Mouse (Mus musculus): ENCODE results near the gene Ptprg. TPM values are rescaled to one million over a fixed set of nuclear protein-coding genes. Genes with fewer than 3 reads are reported as not detected.

Gene Ptprg
- polyA plus RNA-seq, 1 experiment, result 48.6 TPM

- TF ChIP-seq CTCF (IDR thresholded peaks at IDR 0.05; ENCODE audit: borderline replicate concordance, extremely low read depth, insufficient read depth, insufficient read length) (no peak), POLR2A (IDR thresholded peaks at IDR 0.05; ENCODE audit: borderline replicate concordance, extremely low read depth, insufficient read depth, insufficient read length, poor library complexity, severe bottlenecking) (no peak)
- DNase-seq (ENCODE audit: low read depth), result no peak
Measured at GRCm38 (mm10) chr14:11590387-11590786, 37.1 kb downstream of the Ptprg start.

- no peak for DNase-seq (ENCODE audit: low read depth)
- TF ChIP-seq POLR2A (IDR thresholded peaks at IDR 0.05; ENCODE audit: borderline replicate concordance, extremely low read depth, insufficient read depth, insufficient read length, poor library complexity, severe bottlenecking), result no peak
- no peak for TF ChIP-seq CTCF (IDR thresholded peaks at IDR 0.05; ENCODE audit: borderline replicate concordance, extremely low read depth, insufficient read depth, insufficient read length)
Measured at GRCm38 (mm10) chr14:11592650-11593049, 39.3 kb downstream of the Ptprg start.

- no peak for TF ChIP-seq POLR2A (IDR thresholded peaks at IDR 0.05; ENCODE audit: borderline replicate concordance, extremely low read depth, insufficient read depth, insufficient read length, poor library complexity, severe bottlenecking)
- no peak for TF ChIP-seq CTCF (IDR thresholded peaks at IDR 0.05; ENCODE audit: borderline replicate concordance, extremely low read depth, insufficient read depth, insufficient read length)
- DNase-seq (ENCODE audit: low read depth), result no peak
Measured at GRCm38 (mm10) chr14:11594336-11594735, 41.0 kb downstream of the Ptprg start.

DNA sequence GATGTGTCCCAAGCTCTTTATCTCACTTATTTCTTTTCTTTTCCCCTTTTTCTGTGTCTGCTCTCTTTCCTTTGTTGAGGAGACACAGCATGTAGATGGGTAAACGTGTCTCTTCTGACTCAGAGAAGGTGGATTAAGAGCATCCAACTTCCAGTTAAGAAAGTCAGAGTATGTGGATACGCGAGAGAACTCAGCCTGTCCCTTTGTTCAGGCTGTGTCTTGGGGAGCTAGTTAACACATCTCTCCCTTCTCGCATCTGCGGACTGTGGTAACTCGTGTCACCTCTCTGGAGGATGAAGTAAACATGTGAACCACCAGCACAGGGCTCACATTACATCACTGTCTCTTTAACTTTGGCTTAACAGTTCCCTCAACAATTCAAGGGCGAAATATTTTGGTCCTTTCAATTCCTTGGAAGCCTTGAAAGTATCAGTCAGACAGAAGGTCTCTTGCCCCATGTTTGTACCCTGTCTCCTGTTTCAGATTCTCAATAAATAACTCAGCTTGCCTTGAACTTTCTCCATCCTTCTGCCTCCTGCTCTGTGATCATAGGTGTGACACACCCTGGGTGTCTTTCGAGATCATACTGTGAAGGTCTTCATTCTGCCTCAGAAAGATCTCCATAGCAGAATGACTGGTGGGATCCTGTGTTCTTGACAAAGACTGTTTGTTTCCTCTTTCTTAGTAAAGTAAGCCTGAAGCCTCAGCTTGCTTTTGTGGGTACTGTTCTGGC is 51.0 kb downstream of the Ptprg start:
- TF ChIP-seq POLR2A (IDR thresholded peaks at IDR 0.05; ENCODE audit: borderline replicate concordance, extremely low read depth, insufficient read depth, insufficient read length, poor library complexity, severe bottlenecking), result no peak
- TF ChIP-seq CTCF (IDR thresholded peaks at IDR 0.05; ENCODE audit: borderline replicate concordance, extremely low read depth, insufficient read depth, insufficient read length), result no peak

GRCm38 (mm10) chr14:11608366-11608765 is 55.0 kb downstream of the Ptprg start:
- DNase-seq (ENCODE audit: low read depth), result no peak
- no peak for TF ChIP-seq POLR2A (IDR thresholded peaks at IDR 0.05; ENCODE audit: borderline replicate concordance, extremely low read depth, insufficient read depth, insufficient read length, poor library complexity, severe bottlenecking)

More for the DNA sequence above, 51.0 kb downstream of the Ptprg start:
- DNase-seq (ENCODE audit: low read depth), result no peak

DNA sequence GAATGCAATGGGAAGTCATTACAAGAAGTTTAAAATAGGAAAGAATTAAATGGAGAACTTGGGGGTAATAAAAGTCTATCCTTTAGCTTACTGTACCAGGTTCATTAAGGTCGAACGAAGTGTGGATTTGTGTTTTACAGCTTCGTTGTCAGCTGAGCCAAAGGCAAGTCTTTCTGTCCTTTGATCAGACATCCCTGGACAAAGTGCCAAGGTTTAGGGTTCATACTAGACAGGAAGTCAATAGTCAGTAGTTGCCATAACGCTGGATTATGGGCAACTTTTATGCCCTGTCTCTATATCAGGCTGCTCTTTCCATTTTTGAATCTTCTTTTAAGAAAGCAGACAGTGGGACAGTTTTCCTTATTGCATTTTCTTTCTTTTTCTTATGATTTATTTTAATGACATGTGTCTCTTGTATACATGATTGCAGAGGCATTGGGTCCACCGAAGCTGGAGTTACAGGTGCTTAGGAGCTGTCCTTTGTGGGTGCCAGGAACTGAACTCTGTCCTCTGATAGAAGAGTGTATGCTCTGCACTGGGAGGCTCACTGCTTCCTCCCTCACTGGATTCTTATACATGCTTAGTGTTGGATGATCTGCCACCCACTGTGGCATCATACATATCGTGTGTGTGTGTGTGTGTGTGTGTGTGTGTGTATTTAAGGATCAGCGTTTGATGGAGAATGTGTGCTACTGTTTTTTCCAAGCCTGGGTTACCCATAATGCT is 56.7 kb downstream of the Ptprg start:
- TF ChIP-seq POLR2A (IDR thresholded peaks at IDR 0.05; ENCODE audit: borderline replicate concordance, extremely low read depth, insufficient read depth, insufficient read length, poor library complexity, severe bottlenecking) (no peak), CTCF (IDR thresholded peaks at IDR 0.05; ENCODE audit: borderline replicate concordance, extremely low read depth, insufficient read depth, insufficient read length) (no peak)

DNA sequence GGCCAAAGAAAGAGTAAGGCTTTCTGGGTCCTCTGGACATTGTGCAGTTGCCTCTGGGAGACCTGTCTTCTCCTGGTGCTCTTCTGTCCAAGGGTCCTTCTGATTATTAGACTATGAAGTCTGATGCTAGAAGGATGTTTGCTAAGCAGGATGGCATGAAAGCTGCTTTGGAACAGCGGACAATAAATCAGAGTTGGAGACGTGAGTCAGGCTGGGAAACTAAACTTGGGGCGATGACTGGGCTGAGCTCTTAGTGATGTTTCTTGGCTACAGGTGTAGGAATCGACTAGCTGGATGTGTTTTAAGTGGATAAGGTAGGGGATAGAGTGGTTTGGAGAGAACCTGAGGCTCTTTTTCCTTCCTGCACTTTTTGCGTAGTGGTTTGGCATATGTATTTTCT is 59.1 kb downstream of the Ptprg start:
- no peak for TF ChIP-seq POLR2A (IDR thresholded peaks at IDR 0.05; ENCODE audit: borderline replicate concordance, extremely low read depth, insufficient read depth, insufficient read length, poor library complexity, severe bottlenecking)
- TF ChIP-seq CTCF (IDR thresholded peaks at IDR 0.05; ENCODE audit: borderline replicate concordance, extremely low read depth, insufficient read depth, insufficient read length), result no peak
- no peak for DNase-seq (ENCODE audit: low read depth)

More for the DNA sequence above, 56.7 kb downstream of the Ptprg start:
- no peak for DNase-seq (ENCODE audit: low read depth)

DNA sequence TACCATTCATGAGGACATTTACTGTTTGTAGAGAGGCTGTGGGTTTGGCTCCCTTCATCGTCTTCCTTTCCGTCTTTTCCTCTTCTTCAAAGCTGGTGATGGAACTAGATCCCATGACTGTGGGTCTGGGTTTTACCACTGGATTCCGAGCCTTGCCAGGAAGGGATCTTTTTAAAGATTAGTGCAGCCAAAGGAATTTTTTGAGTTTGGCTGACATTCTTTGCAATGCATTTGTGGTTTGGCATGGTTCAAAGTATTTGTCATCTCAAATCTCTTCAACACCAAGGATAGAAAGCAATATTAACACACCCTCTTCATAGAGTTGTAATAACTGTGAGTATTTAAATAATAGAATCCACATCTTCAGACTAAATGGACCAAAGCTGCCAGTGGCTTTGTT is 59.8 kb downstream of the Ptprg start:
- DNase-seq (ENCODE audit: low read depth), result no peak
- TF ChIP-seq POLR2A (IDR thresholded peaks at IDR 0.05; ENCODE audit: borderline replicate concordance, extremely low read depth, insufficient read depth, insufficient read length, poor library complexity, severe bottlenecking), result no peak
- TF ChIP-seq CTCF (IDR thresholded peaks at IDR 0.05; ENCODE audit: borderline replicate concordance, extremely low read depth, insufficient read depth, insufficient read length), result no peak

GRCm38 (mm10) chr14:11615697-11616096 is 62.4 kb downstream of the Ptprg start:
- DNase-seq (ENCODE audit: low read depth), result no peak
- TF ChIP-seq CTCF (IDR thresholded peaks at IDR 0.05; ENCODE audit: borderline replicate concordance, extremely low read depth, insufficient read depth, insufficient read length) (no peak), POLR2A (IDR thresholded peaks at IDR 0.05; ENCODE audit: borderline replicate concordance, extremely low read depth, insufficient read depth, insufficient read length, poor library complexity, severe bottlenecking) (no peak)

- DNase-seq (ENCODE audit: low read depth), result peak; percentile 56
- no peak for TF ChIP-seq POLR2A (IDR thresholded peaks at IDR 0.05; ENCODE audit: borderline replicate concordance, extremely low read depth, insufficient read depth, insufficient read length, poor library complexity, severe bottlenecking)
- no peak for TF ChIP-seq CTCF (IDR thresholded peaks at IDR 0.05; ENCODE audit: borderline replicate concordance, extremely low read depth, insufficient read depth, insufficient read length)
Measured at GRCm38 (mm10) chr14:11617362-11617761, 64.0 kb downstream of the Ptprg start.

DNA sequence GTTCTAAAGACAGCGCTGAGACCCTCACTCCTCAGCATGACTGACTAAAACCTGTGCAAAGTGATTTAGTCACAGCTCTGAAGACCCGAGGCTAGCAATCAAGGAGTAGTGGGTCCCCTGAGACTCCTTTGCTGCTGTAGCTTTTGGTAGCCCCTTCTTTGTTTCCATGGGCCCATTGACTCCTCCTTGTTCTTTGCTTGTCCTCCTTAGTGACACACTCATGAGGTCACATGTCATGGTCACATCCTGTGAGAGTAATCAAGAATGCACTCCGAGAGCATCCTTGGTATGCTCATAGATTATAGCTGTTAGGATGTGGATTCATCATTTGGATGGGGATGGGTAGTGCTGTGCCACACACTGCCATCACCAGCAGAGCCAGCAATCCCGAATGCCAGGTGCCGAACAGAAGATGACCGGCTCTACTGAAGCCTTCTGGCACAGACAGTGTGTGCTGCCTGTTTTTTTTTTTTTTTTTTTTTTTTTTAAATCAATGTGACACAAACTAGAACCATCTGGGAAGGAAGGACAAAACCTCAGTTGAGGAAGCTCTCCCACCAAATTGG is 64.9 kb downstream of the Ptprg start:
- DNase-seq (ENCODE audit: low read depth), result no peak
- TF ChIP-seq POLR2A (IDR thresholded peaks at IDR 0.05; ENCODE audit: borderline replicate concordance, extremely low read depth, insufficient read depth, insufficient read length, poor library complexity, severe bottlenecking) (no peak), CTCF (IDR thresholded peaks at IDR 0.05; ENCODE audit: borderline replicate concordance, extremely low read depth, insufficient read depth, insufficient read length) (no peak)
